Mouse (Mus musculus) embryonic fibroblast, embryonic 13.5 days (primary cell): ENCODE results near the gene Gucy2e.

ENCODE experiments used
- CTCF ChIP-seq: IDR thresholded peaks from 2 replicates; pipeline ENCODE4 v1.5.1; 2011; ENCODE audit warnings: mild to moderate bottlenecking, control low read depth, low read length, moderate library complexity, borderline replicate concordance; ENCODE audit not compliant: insufficient read depth
- POLR2A ChIP-seq: IDR thresholded peaks from 2 replicates; pipeline ENCODE4 v1.6.1; 2011; ENCODE audit warnings: low read depth, mild to moderate bottlenecking, control low read depth, low read length, moderate library complexity

GRCm38 (mm10) chr11:69235285-69236060 lies 1.4 kb downstream of the Gucy2e start:
- peak; percentile 66; the same call in 1 of the 2 replicates for TF ChIP-seq CTCF
- 0 out of 2 replicates have a peak, but pooled peaks have one; percentile 37 for TF ChIP-seq POLR2A
